Mouse (Mus musculus) monocyte, adult 2 months (primary cell): ENCODE measurements at regions not wholly inside any gene's neighbourhood (a gene's known extent, or its start where the extent isn't known, plus 50 kb on each side); places are given as distances from the start of the nearest gene placed in this dataset.
A peak's percentile ranks its signal among the peaks of the same experiment; 100 is the strongest.
"Not testable (repeated sequence)": the region's sequence is repeated elsewhere in the genome, so short reads cannot be mapped to it uniquely, and the experiment has no call there.

ENCODE experiments used
- DNase-seq, 2 experiments: peaks; one replicate each; pipeline ENCODE4 v3.0.0; 2022; ENCODE audit warnings: low spot score in 2 of 2, low read depth in 1 of 2

- DNase-seq: no peak
Observed at GRCm38 (mm10) chr13:32465041-32465682, 126.6 kb upstream of the Gmds start.

DNA sequence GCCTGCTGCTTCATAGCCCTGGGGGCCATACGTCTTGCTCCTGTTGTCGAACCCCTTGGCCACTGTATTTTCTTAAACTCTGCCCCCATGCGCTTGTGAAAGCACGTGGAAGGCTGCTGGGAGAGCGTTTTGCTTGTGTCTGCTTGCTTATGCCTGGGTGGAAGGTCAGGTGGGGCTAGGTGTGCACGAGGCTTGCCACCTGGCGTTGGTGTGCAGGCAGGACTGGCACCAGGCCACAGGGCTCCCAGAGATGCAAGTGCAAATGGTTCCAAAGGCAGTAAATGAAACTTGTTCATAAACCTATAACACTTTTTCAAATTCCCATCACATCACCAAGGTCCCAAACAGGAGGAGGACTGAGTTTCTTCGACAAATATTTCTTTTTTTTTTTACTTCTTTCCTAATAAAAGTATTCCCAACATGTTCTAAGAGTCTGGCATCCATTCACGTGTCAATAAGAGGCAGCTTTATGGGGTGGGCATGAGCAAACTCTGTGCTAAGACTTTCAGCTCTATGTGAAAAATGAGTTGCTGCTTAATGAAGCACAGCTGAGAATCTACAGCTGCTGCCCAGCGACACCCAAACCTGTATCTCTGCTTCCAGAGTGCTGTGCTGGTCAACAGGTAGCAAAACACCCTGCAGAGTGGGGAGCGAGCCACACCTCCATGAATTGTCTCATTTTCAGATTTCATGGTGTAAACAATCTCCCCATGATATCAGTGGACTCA is 116.0 kb upstream of the Gmds start:
- DNase-seq: no peak

DNA sequence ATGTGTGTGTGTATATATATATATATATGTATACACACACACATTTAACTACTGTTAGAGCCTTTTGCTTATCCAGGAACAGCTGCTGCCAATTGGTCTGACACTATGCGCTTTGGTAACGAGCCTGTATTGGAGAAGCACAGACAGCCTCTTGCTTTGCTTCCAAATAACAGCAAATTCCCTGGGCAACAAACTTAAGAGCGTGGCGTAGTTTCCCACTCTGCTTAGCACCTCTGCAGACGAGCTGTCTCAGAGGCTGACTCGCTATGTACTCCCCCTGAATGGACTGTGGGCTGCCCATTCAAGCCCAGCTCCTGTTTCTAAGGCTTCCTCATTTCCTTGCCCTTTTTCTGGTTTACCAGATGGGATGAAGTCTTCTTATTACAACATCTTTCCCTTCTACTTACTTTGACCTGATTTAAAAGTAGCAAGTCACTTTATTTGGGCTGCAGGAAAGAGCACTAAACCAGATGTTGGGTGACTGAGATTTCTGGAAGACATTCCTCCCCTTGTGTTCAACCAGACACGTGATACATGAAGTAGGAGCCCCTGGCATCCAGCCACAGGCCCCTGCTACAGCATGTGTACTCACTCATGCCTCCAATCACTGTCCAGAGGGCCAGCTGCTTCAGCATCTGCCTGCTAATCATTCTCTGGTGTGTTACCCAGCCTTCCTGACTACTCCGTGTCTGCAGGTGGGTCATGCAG is 111.3 kb upstream of the Gmds start:
- DNase-seq: no peak

DNA sequence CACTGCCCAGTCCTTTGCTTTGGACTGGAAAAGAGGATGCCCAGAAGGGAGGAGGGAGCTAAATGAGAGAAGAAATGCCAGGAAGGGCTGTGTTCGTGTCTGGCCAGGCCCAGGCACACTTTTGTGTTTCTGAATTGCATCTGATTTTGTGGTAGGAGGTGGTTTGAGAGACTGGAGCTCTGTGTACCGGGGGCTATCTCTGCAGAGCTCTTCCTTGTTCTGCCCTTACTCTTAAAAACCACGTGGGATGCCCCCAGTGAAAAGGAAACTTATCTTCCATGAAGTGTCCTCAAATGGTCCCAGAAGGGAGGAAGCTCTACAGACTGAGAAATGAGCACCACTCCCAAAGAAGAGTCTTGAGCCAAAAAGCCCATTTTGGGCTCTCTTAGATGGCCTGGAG is 106.0 kb upstream of the Gmds start:
- no peak for DNase-seq

- no peak for DNase-seq
Observed at GRCm38 (mm10) chr13:32442025-32442424, 103.5 kb upstream of the Gmds start.

DNA sequence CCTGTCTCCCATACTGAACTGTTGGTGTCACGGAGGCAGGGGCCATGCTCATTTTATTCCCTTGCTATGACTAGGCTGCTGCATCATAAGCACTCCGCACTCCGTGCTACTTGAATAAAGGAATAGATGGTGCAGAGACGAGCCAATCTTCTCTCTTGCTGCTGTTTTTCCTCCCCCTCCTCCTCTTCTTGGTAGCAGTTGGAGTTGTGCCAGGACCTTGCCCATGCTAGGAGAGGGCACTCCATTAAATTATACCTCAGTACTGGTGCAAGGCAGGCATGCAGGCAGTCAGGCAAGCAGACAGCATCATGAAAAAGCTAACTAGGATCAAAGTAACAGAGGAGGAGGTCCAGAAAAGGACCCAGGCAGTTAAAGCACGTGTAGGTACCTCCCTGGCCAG is 96.6 kb upstream of the Gmds start:
- no peak for DNase-seq

GRCm38 (mm10) chr13:32428482-32428881 is 89.9 kb upstream of the Gmds start:
- no peak for DNase-seq

- DNase-seq: no peak
Observed at GRCm38 (mm10) chr13:32426906-32427305, 88.4 kb upstream of the Gmds start.

DNA sequence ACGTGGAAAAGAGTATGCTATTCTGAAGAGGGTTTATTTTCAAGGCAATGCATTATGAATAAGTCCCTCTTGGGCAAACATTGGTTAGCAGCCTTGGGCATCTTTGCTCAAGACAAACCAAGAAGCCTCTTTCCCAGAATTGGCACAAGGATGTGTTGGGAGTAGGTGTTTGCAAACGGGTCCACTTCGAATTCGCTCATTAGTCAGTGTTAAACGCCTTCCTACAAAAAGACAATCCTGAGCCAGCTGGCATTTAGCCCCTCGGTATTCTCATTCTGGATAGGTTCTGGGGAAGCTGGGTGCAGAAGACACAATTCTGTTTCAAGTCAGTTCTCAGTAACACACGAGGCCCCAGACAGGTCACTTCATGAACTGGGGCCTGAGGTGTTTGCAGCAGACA is 87.7 kb upstream of the Gmds start:
- DNase-seq: no peak

DNA sequence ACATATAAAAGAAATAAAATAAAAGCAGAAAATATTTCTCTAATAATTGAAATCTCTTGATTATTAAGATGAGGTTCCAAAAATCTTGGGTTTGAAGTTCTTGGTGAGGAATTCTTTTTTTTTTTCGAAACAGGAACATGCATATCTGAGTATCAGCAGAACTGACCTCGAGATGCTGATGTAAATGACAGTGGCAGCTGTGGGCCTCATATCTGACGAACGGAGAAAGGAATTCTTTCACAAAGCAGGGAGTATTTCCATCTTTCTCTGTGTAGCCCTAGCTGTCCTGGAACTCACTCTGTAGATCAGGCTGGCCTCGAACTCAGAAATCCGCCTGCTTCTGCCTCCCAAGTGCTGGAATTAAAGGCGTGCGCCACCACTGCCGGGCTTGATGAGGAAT is 86.0 kb upstream of the Gmds start:
- not testable (repeated sequence) for DNase-seq

- no peak for DNase-seq
Observed at GRCm38 (mm10) chr13:32422485-32422884, 83.9 kb upstream of the Gmds start.

DNA sequence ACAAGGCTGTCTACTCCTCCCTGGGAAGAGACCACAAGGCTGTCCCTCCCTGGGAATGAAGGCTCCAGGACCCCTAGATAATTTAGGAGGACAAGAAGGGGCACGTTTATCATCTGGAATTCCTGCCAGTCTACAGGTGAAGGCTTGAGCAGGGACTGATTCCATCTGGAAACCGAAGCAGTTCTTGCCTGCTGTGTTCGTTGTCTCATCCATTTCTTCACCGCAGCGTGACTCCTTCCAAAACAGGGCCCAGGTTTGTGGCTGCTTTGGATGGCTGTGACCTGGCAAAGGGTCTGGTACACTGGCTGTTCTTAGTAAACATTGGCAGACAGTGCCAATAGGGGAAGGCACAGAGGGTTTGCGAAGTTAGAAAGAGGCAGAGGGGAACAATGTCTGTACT is 80.8 kb upstream of the Gmds start:
- DNase-seq: no peak

- no peak for DNase-seq
Observed at GRCm38 (mm10) chr13:32418655-32419054, 80.1 kb upstream of the Gmds start.

GRCm38 (mm10) chr13:32417907-32418306 is 79.4 kb upstream of the Gmds start:
- no peak for DNase-seq

DNA sequence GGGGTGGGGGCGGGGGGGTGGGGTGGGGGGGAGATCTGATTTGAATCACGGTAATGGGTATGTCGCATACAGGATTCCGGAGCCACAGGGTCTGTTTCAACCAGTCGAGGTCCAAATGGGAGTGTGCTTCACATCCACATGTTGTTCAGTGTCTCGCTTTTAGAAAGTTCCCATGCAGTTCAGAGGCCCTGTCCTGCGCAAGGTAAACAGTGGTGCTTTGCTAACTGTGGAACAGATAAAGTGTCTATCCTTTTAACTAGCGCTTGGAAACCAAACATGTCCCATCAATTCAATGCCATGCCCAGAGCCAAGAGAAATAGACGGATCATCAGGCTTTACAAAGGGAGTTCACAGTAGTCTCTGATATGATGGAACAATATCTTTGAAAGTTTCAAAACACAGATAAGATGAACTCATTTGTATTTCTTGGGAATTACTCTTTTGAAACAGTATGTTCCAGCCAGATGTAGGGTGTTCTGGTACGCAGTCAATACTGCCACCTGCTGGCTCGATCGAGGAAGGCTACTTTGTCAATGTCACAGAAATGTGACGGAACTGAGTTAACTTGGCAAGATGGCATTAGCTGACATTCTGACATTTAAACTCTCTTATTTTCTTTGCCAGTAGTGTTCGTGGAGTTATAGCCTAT is 72.9 kb upstream of the Gmds start:
- DNase-seq: peak in 1 of 2 experiments; percentile 8

- DNase-seq: no peak
Observed at GRCm38 (mm10) chr13:32410065-32410464, 71.5 kb upstream of the Gmds start.

DNA sequence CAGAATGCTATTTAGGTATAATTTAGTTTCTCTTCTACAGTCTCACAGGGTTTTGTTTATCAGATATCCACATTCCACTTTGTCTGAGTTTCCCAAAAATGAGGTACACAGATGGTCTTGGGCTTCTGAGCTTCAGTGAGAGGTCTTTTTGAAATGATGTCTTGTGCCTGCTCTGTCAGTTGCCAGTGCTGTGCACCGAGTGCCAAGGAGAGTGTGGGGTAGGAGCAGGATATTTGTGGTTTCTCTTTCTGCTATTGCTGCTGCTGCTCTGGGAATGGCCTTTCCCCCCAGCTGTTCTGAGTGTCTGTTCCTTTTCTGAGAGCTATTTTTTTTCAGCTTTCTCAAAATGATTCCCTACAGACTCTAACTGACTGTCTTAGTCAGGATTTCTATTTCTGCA is 60.1 kb upstream of the Gmds start:
- DNase-seq: no peak
